Mouse (Mus musculus) spleen, adult 12 weeks (tissue): ENCODE results near the gene Brd2.
A peak's percentile ranks its signal among the peaks of the same experiment; 100 is the strongest.

ENCODE experiments used
- DNase-seq: peaks from one replicate; pipeline ENCODE4 v3.0.0; 2022; ENCODE audit warnings: low spot score

Gene Brd2

GRCm38 (mm10) chr17:34087386-34087785 lies 35.0 kb downstream of the Brd2 start:
- DNase-seq = no peak

- DNase-seq = no peak
Observed at GRCm38 (mm10) chr17:34083104-34083503, 39.3 kb downstream of the Brd2 start.

DNA sequence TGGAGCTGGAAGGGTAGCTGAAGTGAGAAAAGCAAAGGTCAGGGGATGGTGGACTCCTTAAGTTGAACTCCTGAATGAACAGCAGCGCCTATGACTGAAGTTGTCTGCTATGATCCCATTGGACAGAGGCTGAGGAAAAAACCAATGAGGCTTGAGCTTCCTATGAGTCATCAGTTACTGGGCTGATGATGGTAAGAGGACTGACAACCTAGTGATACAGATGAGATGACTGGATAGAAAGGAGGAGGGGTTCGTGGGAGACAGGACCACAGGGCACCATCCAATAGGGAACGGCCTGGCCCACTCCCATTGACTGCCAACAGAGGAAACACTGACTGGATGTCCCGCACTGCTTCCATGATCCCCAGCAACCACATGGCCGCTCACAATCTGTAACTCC lies 42.8 kb downstream of the Brd2 start:
- DNase-seq = no peak

DNA sequence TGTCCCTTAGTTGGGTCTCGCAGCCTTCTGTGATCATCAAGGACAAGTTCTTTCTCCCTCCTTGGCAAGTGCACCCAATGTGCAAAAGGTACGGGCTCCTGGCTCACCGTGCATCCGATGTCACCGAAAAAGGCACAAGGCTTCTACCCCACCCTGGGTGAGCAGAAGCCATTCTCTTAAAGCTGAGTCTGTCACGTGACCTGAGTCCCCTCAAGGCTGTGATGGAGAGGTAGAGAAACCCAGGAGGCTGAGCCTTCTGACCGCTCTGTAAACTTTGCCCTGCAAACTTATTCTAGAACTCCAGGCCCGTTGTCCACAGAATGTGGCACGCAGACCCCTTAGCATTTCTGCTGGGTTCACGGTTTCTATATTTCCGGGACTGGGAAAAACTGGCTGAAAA lies 43.4 kb downstream of the Brd2 start:
- no peak for DNase-seq

DNA sequence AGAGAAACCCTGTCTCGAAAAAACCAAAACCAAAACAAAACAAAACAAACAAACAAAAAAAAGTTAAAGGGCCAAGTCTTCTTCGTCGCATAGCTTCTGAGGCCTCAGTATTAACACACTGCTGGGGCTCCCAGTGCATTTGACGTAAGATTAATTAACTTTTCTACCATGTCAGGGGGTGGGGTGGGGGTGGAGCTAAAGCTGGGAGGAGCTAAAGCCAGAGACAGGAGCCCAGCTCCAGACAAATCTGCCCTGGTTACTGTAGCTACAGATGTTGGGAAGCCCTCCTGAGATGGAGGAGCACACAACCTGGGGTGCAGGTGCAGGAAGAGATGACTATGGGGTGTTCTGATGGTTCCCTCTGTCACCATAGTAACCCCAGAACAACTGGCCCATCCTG lies 44.3 kb downstream of the Brd2 start:
- DNase-seq = no peak

- peak; percentile 59 for DNase-seq
Observed at GRCm38 (mm10) chr17:34077549-34077948, 44.9 kb downstream of the Brd2 start.

DNA sequence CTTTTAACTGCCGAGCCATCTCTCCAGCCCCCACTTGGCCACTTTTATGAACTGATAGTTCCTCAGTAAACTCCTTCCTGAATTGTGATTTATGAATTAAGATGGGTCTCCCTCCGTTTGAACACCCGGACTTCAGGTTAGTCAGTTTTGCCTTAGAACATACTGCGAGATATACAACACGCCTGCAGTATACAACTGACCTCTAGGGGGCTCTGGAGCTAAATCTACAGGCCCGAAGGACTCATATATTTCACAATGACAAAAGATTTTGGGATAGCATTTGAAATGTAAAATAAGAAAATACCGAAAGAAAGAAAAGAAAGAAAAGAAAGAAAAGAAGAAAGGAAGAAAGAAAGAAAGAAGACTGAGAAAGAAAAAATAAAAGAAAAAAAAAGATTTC lies 47.2 kb downstream of the Brd2 start:
- DNase-seq = peak; percentile 53

- no peak for DNase-seq
Observed at GRCm38 (mm10) chr17:34072091-34072490, 50.3 kb downstream of the Brd2 start.

DNA sequence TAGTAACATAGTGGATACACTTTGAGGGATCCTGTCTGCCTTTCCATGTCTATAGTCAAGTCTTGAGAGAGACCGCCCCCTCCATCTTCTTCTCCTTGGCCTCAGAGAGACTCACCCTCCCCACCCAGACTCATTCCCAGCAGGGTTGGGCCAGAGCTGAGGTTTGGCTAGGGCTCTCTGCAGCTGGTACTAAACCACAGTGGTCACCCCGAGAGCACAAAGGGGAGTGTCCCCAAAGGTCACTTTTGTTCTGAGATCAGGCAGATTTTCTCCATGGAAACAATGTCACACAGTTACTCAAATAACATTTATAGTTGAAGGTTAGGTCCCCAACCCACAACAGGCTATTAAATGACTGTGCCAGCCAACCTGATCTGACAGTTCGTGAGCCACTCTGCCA lies 53.6 kb downstream of the Brd2 start:
- DNase-seq = no peak
